Mouse (Mus musculus) CH12.LX (cell line): ENCODE data around the gene Card19.

Source experiments
- CTCF ChIP-seq, 2 experiments: IDR thresholded peaks in 1 of 2; conservative IDR thresholded peaks in 1 of 2; 2 replicates each; pipeline ENCODE4 v1.5.1; 2011 to 2012; ENCODE audit warnings: low read depth in 2 of 2, low read length in 2 of 2, improper control_type of control experiment in 1 of 2, inconsistent platforms in 1 of 2, mild to moderate bottlenecking in 1 of 2, moderate library complexity in 1 of 2
- EP300 ChIP-seq: IDR thresholded peaks from 2 replicates; pipeline ENCODE4 v1.6.1; 2011; ENCODE audit warnings: low read length, improper control_type of control experiment
- HCFC1 ChIP-seq: IDR thresholded peaks from 2 replicates; pipeline ENCODE4 v1.6.1; 2012; ENCODE audit warnings: low read depth, mild to moderate bottlenecking, inconsistent platforms, low read length, improper control_type of control experiment
- JUND ChIP-seq: conservative IDR thresholded peaks from 2 replicates; pipeline ENCODE4 v1.6.1; 2011; ENCODE audit warnings: low read depth, low read length, improper control_type of control experiment
- KAT2A ChIP-seq: IDR thresholded peaks from 2 replicates; pipeline ENCODE4 v1.6.1; 2012; ENCODE audit warnings: low read length, improper control_type of control experiment, inconsistent platforms; ENCODE audit not compliant: insufficient replicate concordance
- MAFK ChIP-seq: IDR thresholded peaks from 2 replicates; pipeline ENCODE4 v1.6.1; 2011; ENCODE audit warnings: low read length, improper control_type of control experiment; ENCODE audit not compliant: insufficient replicate concordance
- MAX ChIP-seq: IDR thresholded peaks from 2 replicates; pipeline ENCODE4 v1.6.1; 2011; ENCODE audit warnings: low read length, improper control_type of control experiment
- NELFE ChIP-seq: IDR thresholded peaks from 2 replicates; pipeline ENCODE4 v1.6.1; 2011; ENCODE audit warnings: low read depth, low read length, improper control_type of control experiment
- POLR2AphosphoS2 ChIP-seq: IDR thresholded peaks from 2 replicates; pipeline ENCODE4 v1.6.1; 2011; ENCODE audit warnings: low read depth, low read length, improper control_type of control experiment
- SIN3A ChIP-seq: IDR thresholded peaks from 2 replicates; pipeline ENCODE4 v1.6.1; 2012; ENCODE audit warnings: low read length, improper control_type of control experiment, inconsistent platforms
- USF2 ChIP-seq: conservative IDR thresholded peaks from 2 replicates; pipeline ENCODE4 v1.6.1; 2011; ENCODE audit warnings: low read depth, low read length, improper control_type of control experiment
- ZC3H11A ChIP-seq: IDR thresholded peaks from 2 replicates; pipeline ENCODE4 v1.6.1; 2012; ENCODE audit warnings: low read depth, mild to moderate bottlenecking, inconsistent platforms, low read length, improper control_type of control experiment
- ZKSCAN1 ChIP-seq: IDR thresholded peaks from 2 replicates; pipeline ENCODE4 v1.6.1; 2012; ENCODE audit warnings: low read depth, inconsistent platforms, low read length, improper control_type of control experiment, borderline replicate concordance

DNA sequence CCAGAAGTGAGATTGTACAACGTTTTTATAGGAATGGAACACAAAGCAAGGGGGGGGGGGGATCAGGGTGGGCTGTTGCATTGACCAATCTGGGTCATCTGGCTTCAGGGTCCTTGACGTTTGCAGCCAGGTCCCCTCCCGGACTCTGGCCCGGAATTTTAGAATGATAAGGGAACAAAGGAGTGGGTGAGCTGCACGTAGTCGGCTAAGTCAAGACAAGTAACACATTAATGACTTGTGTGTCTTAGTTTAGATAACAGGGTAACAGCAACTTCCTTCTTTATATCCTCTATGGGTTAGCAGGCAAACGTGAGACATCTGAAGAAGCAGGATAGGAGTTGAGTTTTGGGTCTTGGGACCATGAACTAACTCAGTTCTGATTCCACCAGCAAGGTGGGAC, 52.2 kb downstream of the Card19 start:
- TF ChIP-seq CTCF (conservative IDR thresholded peaks at IDR 0.05 in 1 of 2, IDR thresholded peaks at IDR 0.05 in 1 of 2; ENCODE audit: low read depth in 2 of 2, low read length in 2 of 2), result no peak
- TF ChIP-seq EP300, result no peak
- TF ChIP-seq SIN3A, result no peak
- no peak for TF ChIP-seq MAFK
- no peak for TF ChIP-seq NELFE
- TF ChIP-seq MAX, result no peak
- TF ChIP-seq JUND, result no peak
- TF ChIP-seq ZC3H11A, result no peak
- TF ChIP-seq KAT2A, result no peak
- TF ChIP-seq HCFC1, result no peak
- TF ChIP-seq USF2, result no peak
- no peak for TF ChIP-seq POLR2AphosphoS2
- TF ChIP-seq ZKSCAN1, result no peak
